Mouse (Mus musculus) myocyte (in vitro differentiated cells): Measurements from ENCODE around the gene Cfap157.
A peak's percentile ranks its signal among the peaks of the same experiment; 100 is the strongest.

ENCODE experiments used
- CEBPB ChIP-seq: IDR thresholded peaks from 2 replicates; pipeline ENCODE4 v1.6.1; 2011; ENCODE audit warnings: mild to moderate bottlenecking, moderate library complexity; ENCODE audit not compliant: poor library complexity, insufficient read depth, severe bottlenecking
- E2F4 ChIP-seq: IDR thresholded peaks from one replicate; pipeline ENCODE4 v1.6.1; 2011; ENCODE audit warnings: mild to moderate bottlenecking, control low read depth, moderate library complexity; ENCODE audit not compliant: insufficient read depth
- POLR2A ChIP-seq: IDR thresholded peaks from one replicate; pipeline ENCODE4 v1.6.1; 2011; ENCODE audit warnings: low read depth, mild to moderate bottlenecking, control low read depth, moderate library complexity; ENCODE audit not compliant: insufficient read length
- USF1 ChIP-seq: IDR thresholded peaks from one replicate; pipeline ENCODE4 v1.6.1; 2011; ENCODE audit warnings: low read depth, mild to moderate bottlenecking, control low read depth, moderate library complexity

GRCm38 (mm10) chr2:32816946-32817581 is 32.8 kb upstream of the Cfap157 start:
- no peak for TF ChIP-seq E2F4
- TF ChIP-seq USF1 = peak; percentile 40
- TF ChIP-seq POLR2A = no peak
- TF ChIP-seq CEBPB = no peak
